Mouse (Mus musculus): ENCODE measurements around the gene DXBay18.
"Not testable (repeated sequence)": the region's sequence is repeated elsewhere in the genome, so short reads cannot be mapped to it uniquely, and the experiment has no call there.

The DXBay18 gene

DNA sequence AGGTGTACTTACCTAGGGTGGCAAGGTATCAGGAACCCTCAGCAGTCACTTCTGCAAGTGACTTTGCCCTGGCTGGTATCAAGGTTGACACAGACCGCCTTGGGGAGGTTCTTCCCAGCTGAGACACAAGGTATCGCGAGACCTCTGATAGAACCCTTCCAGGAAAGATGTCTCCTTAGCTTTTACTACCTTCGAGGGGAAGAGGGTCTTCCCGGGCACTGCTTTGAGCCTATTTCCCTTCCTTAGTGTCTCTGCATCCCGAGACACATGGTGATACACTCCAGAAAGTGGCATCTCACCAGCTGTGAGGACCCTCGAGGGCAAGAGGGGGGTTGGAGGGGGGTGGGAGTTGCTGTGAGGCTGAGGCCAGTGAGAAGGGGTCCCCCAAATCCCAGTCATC is at the start of gene DXBay18:
Gene DXBay18 (minus strand): TSS at position 101 of the 400 bp plus-strand sequence.
- ATAC-seq (ENCODE audit: insufficient number of reproducible peaks, low FRiP score, low TSS enrichment): not testable (repeated sequence)

DNA sequence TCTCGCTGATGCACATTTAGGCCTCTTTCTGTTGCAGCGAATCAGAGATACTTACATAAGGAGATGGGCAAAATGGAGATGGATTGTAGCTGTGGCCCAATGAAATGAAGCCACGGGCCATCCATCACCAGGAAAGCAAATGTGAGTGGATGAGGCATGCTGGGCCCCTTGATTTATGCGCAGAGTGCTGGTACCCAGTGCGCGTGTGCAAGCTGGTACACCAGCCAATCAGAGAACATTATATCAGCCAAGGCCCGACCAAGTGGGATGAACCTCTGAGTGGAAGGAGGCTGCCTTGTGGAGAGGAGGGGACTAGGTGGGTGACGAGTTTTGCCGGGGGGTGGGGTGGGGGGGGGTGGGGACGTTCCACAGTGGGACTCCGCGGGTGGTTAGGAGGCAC is 42.7 kb upstream of the DXBay18 start, which contains the start of gene Xlr3b:
Gene Xlr3b (plus strand): TSS at position 274 of the 400 bp plus-strand sequence.
- not testable (repeated sequence) for ATAC-seq (ENCODE audit: insufficient number of reproducible peaks, low FRiP score, low TSS enrichment)

GRCm38 (mm10) chrX:73176889-73177288 is 27.6 kb upstream of the DXBay18 start, which contains the start of gene Spin2d:
Gene Spin2d, minus strand, starts transcription at chrX:73176989.
- not testable (repeated sequence) for ATAC-seq (ENCODE audit: insufficient number of reproducible peaks, low FRiP score, low TSS enrichment)

- ATAC-seq (ENCODE audit: insufficient number of reproducible peaks, low FRiP score, low TSS enrichment): not testable (repeated sequence)
Observed at GRCm38 (mm10) chrX:73148496-73148895, 754 bp downstream of the DXBay18 start, which contains the start of gene Xlr5b. Gene Xlr5b, plus strand, starts transcription at chrX:73148796.

DNA sequence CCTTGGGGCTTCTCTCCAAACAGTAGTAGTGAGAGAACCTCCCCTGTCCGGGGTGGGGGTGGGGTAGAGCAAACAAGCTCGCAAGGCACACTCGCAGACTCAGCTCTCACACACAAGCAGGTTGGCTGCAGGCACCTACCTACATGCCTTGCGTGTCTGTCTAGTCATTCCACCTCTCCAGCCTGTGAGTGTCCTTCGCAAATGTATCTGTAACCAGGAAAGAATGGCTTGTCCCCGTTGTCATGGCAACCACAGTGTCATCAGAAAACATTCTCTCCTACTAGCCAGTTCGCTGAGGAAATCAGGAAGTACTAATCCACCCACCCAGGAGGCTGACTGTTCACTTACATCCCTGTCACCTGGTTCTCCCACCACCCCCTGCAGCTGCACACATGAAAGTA is 6.0 kb downstream of the DXBay18 start:
- ATAC-seq (ENCODE audit: insufficient number of reproducible peaks, low FRiP score, low TSS enrichment): not testable (repeated sequence)

- ATAC-seq (ENCODE audit: insufficient number of reproducible peaks, low FRiP score, low TSS enrichment): not testable (repeated sequence)
Observed at GRCm38 (mm10) chrX:73122859-73123829, 26.1 kb downstream of the DXBay18 start.

- ATAC-seq (ENCODE audit: insufficient number of reproducible peaks, low FRiP score, low TSS enrichment): not testable (repeated sequence)
Observed at GRCm38 (mm10) chrX:73116747-73117146, 32.5 kb downstream of the DXBay18 start, which contains the start of gene Gm14685. Gene Gm14685, plus strand, starts transcription at chrX:73117047.

DNA sequence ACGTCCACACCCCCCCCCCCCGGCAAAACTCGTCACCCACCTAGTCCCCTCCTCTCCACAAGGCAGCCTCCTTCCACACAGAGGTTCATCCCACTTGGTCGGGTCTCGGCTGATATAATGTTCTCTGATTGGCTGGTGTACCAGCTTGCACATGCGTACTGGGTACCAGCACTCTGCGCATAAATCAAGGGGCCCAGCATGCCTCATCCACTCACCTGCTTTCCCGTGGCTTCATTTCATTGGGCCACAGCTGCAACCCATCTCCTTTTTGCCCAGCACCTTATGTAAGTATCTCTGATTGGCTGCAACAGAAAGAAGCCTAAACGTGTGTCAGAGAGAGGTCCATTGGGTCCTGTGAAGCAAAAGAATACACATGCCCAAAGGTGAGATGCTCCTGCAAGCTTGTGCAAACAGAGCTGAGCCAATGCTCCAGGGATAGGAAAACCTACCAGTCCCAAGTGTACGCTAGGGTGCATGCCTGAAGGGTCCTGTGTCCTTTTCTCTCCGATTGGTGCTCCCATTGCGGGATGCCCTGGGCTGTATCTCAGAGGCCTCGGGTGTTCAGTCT is 52.2 kb downstream of the DXBay18 start, which contains the start of gene Xlr3a:
Gene Xlr3a (minus strand): TSS at position 155 of the 568 bp plus-strand sequence.
- ATAC-seq (ENCODE audit: insufficient number of reproducible peaks, low FRiP score, low TSS enrichment): not testable (repeated sequence)
